Mouse (Mus musculus): Measurements from ENCODE around the gene Ank. TPM values are rescaled to one million over a fixed set of nuclear protein-coding genes. Genes with fewer than 3 reads are reported as not detected.

Ank gene
- total RNA-seq, 1 experiment: 12.0 TPM

DNA sequence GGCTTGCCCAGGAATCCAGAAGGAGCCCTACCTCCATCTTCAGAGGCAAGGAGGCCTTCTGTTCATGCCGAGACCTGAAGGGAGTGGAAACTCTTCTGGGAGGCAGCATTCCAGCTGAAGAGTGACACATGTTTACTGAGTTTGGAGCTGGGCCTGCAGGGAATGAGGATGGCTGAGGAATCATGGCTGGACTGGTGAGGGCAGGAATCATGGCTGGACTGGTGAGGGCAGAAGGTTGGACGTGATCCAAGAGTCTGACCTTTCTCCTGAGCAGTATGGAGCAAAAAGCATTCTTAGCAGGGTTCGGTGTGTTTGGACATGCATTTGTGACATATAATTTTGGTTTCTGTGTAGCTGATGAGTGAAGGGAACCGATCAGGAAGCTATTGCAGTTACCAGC is 15.5 kb downstream of the Ank start:
- no peaks in the 10 kb centered on the region for H3K9me3 ChIP-seq (ENCODE audit: control insufficient read depth, insufficient read depth, low read depth, low read length)
- DNase-seq (ENCODE audit: low read depth, low spot score): no peak
- H3K27ac ChIP-seq (ENCODE audit: insufficient read depth, low read depth, low read length, poor library complexity, severe bottlenecking): no peak overlapping the region
- H3K4me1 ChIP-seq (ENCODE audit: control insufficient read depth in 2 of 2, insufficient read depth in 2 of 2, low read length in 2 of 2, poor library complexity in 1 of 2): peaks cover 2 to 26% of the 10 kb centered on the region in 2 experiments; a peak in 3 of 4 replicates
- in situ Hi-C loops (cut with MboI; ENCODE audit: low sequenced_read_pairs in 2 of 2, unreplicated experiment in 2 of 2): no loop called here
- no peak overlapping the region for H3K4me3 ChIP-seq (ENCODE audit: insufficient read depth in 1 of 2, low read depth in 1 of 2, low read length in 2 of 2, poor library complexity in 1 of 2, severe bottlenecking in 1 of 2)
- no peaks in the 10 kb centered on the region for H3K36me3 ChIP-seq (ENCODE audit: control insufficient read depth, insufficient read depth, low read length, poor library complexity, severe bottlenecking)
- no peak overlapping the region for H3K9ac ChIP-seq (ENCODE audit: insufficient read depth, low read depth, low read length, poor library complexity, severe bottlenecking)
- no peak for TF ChIP-seq ZC3H11A (IDR thresholded peaks at IDR 0.05; ENCODE audit: borderline replicate concordance, low read depth, low read length)
- no peak for TF ChIP-seq CHD2 (IDR thresholded peaks at IDR 0.05; ENCODE audit: low read depth, low read length)

DNA sequence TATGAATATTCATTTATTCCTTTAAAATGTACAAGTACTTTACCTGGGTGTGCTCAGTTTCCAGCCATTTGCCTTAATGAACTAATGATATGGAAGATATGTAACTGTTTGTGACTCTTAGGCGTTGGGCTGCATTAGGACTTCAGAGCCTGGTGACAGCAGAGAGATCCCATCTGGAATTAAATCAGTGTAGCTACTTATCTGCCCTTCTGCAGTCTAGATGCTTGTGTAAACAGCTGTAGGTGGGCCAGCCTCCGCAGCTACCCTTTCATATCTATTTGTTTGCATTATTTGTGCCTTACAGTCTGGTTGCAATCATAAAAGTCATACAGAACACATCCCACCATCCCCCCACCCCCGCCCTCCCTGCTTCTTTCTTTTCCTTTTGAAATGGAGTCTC is 16.7 kb downstream of the Ank start:
- Histone ChIP-seq H3K9me3 (ENCODE audit: control insufficient read depth, insufficient read depth, low read depth, low read length) (no peaks in the 10 kb centered on the region), H3K4me1 (ENCODE audit: control insufficient read depth in 2 of 2, insufficient read depth in 2 of 2, low read length in 2 of 2, poor library complexity in 1 of 2) (peaks cover 2 to 19% of the 10 kb centered on the region in 2 experiments; a peak in 2 of 4 replicates), H3K4me3 (ENCODE audit: insufficient read depth in 1 of 2, low read depth in 1 of 2, low read length in 2 of 2, poor library complexity in 1 of 2, severe bottlenecking in 1 of 2) (no peak overlapping the region), H3K9ac (ENCODE audit: insufficient read depth, low read depth, low read length, poor library complexity, severe bottlenecking) (no peak overlapping the region), H3K36me3 (ENCODE audit: control insufficient read depth, insufficient read depth, low read length, poor library complexity, severe bottlenecking) (no peaks in the 10 kb centered on the region), H3K27ac (ENCODE audit: insufficient read depth, low read depth, low read length, poor library complexity, severe bottlenecking) (no peak overlapping the region)
- no peak for DNase-seq (ENCODE audit: low read depth, low spot score)
- in situ Hi-C loops (cut with MboI; ENCODE audit: low sequenced_read_pairs in 2 of 2, unreplicated experiment in 2 of 2): no loop called here
- TF ChIP-seq HCFC1 (IDR thresholded peaks at IDR 0.05; ENCODE audit: borderline replicate concordance, insufficient read depth, low read length) (no peak), MAFK (IDR thresholded peaks at IDR 0.05; ENCODE audit: insufficient read depth, low read depth, low read length) (no peak), CHD2 (IDR thresholded peaks at IDR 0.05; ENCODE audit: low read depth, low read length) (no peak), ZC3H11A (IDR thresholded peaks at IDR 0.05; ENCODE audit: borderline replicate concordance, low read depth, low read length) (no peak), ZNF384 (IDR thresholded peaks at IDR 0.05; ENCODE audit: low read depth, low read length) (no peak)

DNA sequence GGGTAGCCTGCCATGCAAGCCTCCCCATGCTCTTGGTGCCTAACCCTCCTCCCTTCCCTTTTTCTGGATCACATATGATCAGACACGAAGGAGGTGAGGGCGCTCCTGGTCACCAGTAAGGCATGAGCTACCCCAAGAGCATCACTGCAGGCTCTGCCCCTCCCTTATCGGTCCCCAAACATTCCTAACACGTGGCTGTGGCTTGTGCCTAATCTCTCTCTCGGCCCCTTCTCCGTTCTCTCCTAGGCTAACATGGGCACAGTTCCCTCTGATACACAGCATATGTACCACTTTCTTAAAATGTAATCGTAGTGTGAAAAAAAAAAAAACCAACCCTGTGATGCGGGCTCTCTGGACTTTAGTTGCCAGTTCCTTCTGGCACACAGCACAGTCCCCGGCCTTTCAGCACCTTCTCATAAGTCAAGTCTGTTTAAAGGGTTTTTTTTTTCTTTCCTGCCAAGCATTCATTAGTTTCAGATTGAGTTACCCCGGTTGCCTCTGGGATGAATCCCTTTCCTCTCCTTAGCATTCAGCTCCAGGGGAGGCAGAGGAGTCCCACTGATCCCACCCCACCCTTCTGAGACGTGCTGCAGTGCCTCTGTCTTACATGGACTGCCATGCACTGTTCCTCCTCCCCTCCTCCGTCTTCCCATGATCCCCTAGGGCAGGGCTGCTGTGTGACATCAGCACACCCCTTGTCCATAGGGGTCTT is 19.2 kb downstream of the Ank start:
- H3K4me3 ChIP-seq (ENCODE audit: insufficient read depth in 1 of 2, low read depth in 1 of 2, low read length in 2 of 2, poor library complexity in 1 of 2, severe bottlenecking in 1 of 2): no peak overlapping the region
- DNase-seq (ENCODE audit: low read depth, low spot score): no peak
- peaks cover 5 to 22% of the 10 kb centered on the region in 2 experiments; a peak in 3 of 4 replicates for H3K4me1 ChIP-seq (ENCODE audit: control insufficient read depth in 2 of 2, insufficient read depth in 2 of 2, low read length in 2 of 2, poor library complexity in 1 of 2)
- in situ Hi-C loops (cut with MboI; ENCODE audit: low sequenced_read_pairs in 2 of 2, unreplicated experiment in 2 of 2): no loop called here
- no peaks in the 10 kb centered on the region for H3K36me3 ChIP-seq (ENCODE audit: control insufficient read depth, insufficient read depth, low read length, poor library complexity, severe bottlenecking)
- no peak overlapping the region for H3K9ac ChIP-seq (ENCODE audit: insufficient read depth, low read depth, low read length, poor library complexity, severe bottlenecking)
- TF ChIP-seq HCFC1 (IDR thresholded peaks at IDR 0.05; ENCODE audit: borderline replicate concordance, insufficient read depth, low read length): no peak
- H3K27ac ChIP-seq (ENCODE audit: insufficient read depth, low read depth, low read length, poor library complexity, severe bottlenecking): no peak overlapping the region
- H3K9me3 ChIP-seq (ENCODE audit: control insufficient read depth, insufficient read depth, low read depth, low read length): no peaks in the 10 kb centered on the region

DNA sequence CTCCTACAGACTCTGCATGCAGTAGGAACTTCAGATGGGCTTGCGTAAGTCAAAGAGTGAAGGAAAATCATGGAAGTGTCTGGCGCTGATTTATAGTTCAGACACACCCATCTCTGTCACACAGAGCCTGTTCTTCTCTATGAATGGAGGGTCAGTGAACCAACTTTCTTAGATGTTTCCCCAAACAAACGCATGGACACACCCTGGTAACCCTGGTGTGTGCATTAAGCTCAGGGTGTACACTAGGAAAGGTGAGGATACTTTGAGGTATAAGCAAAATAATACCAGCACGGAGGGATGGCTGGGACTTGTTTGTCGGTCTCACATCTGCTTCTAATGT is 19.8 kb downstream of the Ank start:
- in situ Hi-C loops (cut with MboI; ENCODE audit: low sequenced_read_pairs in 2 of 2, unreplicated experiment in 2 of 2): no loop called here
- H3K36me3 ChIP-seq (ENCODE audit: control insufficient read depth, insufficient read depth, low read length, poor library complexity, severe bottlenecking): no peaks in the 10 kb centered on the region
- no peak for DNase-seq (ENCODE audit: low read depth, low spot score)
- TF ChIP-seq MAFK (IDR thresholded peaks at IDR 0.05; ENCODE audit: insufficient read depth, low read depth, low read length) (no peak), ZC3H11A (IDR thresholded peaks at IDR 0.05; ENCODE audit: borderline replicate concordance, low read depth, low read length) (no peak), ZNF384 (IDR thresholded peaks at IDR 0.05; ENCODE audit: low read depth, low read length) (no peak), CHD2 (IDR thresholded peaks at IDR 0.05; ENCODE audit: low read depth, low read length) (no peak), HCFC1 (IDR thresholded peaks at IDR 0.05; ENCODE audit: borderline replicate concordance, insufficient read depth, low read length) (no peak)
- H3K4me1 ChIP-seq (ENCODE audit: control insufficient read depth in 2 of 2, insufficient read depth in 2 of 2, low read length in 2 of 2, poor library complexity in 1 of 2): peaks cover 5 to 22% of the 10 kb centered on the region in 2 experiments; a peak in 3 of 4 replicates
- no peak overlapping the region for H3K9ac ChIP-seq (ENCODE audit: insufficient read depth, low read depth, low read length, poor library complexity, severe bottlenecking)
- H3K27ac ChIP-seq (ENCODE audit: insufficient read depth, low read depth, low read length, poor library complexity, severe bottlenecking): no peak overlapping the region
- H3K9me3 ChIP-seq (ENCODE audit: control insufficient read depth, insufficient read depth, low read depth, low read length): no peaks in the 10 kb centered on the region
- H3K4me3 ChIP-seq (ENCODE audit: insufficient read depth in 1 of 2, low read depth in 1 of 2, low read length in 2 of 2, poor library complexity in 1 of 2, severe bottlenecking in 1 of 2): no peak overlapping the region

DNA sequence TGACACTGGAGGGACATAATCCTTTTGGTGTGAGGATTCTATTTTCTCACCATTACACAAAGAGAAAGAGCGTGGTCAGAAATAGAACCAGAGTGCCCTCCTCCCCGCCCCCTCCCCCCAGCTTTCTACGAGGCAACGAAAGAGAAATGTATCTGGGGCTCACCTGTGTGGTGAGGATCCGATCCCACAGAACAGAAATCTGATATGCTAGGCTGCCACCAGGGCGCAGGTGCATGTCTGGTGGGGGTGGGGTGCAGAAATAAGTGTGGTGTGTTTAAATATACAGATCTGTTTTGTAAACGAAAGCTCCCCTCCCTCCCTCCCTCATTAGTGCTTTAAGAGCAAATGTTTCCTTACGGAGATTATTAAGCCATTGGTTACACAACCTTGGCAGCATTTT is 20.6 kb downstream of the Ank start:
- TF ChIP-seq HCFC1 (IDR thresholded peaks at IDR 0.05; ENCODE audit: borderline replicate concordance, insufficient read depth, low read length) (no peak), MAFK (IDR thresholded peaks at IDR 0.05; ENCODE audit: insufficient read depth, low read depth, low read length) (no peak), ZC3H11A (IDR thresholded peaks at IDR 0.05; ENCODE audit: borderline replicate concordance, low read depth, low read length) (no peak), ZNF384 (IDR thresholded peaks at IDR 0.05; ENCODE audit: low read depth, low read length) (no peak), CHD2 (IDR thresholded peaks at IDR 0.05; ENCODE audit: low read depth, low read length) (no peak)
- Histone ChIP-seq H3K4me1 (ENCODE audit: control insufficient read depth in 2 of 2, insufficient read depth in 2 of 2, low read length in 2 of 2, poor library complexity in 1 of 2) (peaks cover 5 to 22% of the 10 kb centered on the region in 2 experiments; a peak in 3 of 4 replicates), H3K36me3 (ENCODE audit: control insufficient read depth, insufficient read depth, low read length, poor library complexity, severe bottlenecking) (no peaks in the 10 kb centered on the region), H3K27ac (ENCODE audit: insufficient read depth, low read depth, low read length, poor library complexity, severe bottlenecking) (no peak overlapping the region), H3K9me3 (ENCODE audit: control insufficient read depth, insufficient read depth, low read depth, low read length) (no peaks in the 10 kb centered on the region), H3K4me3 (ENCODE audit: insufficient read depth in 1 of 2, low read depth in 1 of 2, low read length in 2 of 2, poor library complexity in 1 of 2, severe bottlenecking in 1 of 2) (no peak overlapping the region), H3K9ac (ENCODE audit: insufficient read depth, low read depth, low read length, poor library complexity, severe bottlenecking) (no peak overlapping the region)
- DNase-seq (ENCODE audit: low read depth, low spot score): no peak
- in situ Hi-C loops (cut with MboI; ENCODE audit: low sequenced_read_pairs in 2 of 2, unreplicated experiment in 2 of 2): no loop called here

Data from ES-E14 (cell line).